Comparison of ENCODE assay signal across 8 mouse cellular contexts in the genomic region with DNA sequence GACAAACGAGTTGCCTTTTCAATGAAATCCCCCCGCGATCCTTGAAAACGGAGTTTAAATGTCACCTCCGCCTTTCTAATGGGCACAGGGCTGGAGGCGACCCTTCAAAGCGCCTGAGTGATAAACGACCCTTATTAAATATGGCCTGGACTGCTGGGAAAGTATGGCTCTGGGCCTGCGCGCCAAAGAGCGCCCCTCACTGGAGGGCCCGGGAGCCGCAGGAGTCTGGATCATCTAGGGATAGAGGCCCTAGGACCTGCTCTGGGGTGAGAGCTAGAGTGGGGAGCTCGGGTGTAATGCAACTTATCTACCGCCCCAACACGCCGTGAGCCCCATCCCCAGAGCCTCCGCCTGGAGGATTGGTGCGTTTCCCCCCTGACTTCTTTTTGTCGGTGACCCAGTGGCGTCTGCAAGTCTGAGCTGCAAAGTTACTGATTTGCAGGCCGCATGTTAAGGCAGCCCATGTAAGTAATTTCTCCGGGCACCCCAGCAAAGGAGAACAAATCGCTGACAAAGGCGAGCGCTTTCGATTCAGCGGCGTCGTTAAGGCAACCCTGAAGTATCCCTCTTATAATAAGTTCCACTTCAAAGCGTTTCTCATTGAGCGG. TPM values are rescaled to one million over a fixed set of nuclear protein-coding genes. Genes with fewer than 3 reads are reported as not detected.
DNase-seq lines count a peak whose midpoint lies in the region; ATAC-seq lines count a peak whose summit lies in the region.

No protein-coding gene starts in this region.

- no peaks in the 10 kb centered on the region for H3K9me3 ChIP-seq in forebrain, embryonic 15.5 days
- H3K9me3 ChIP-seq in limb, embryonic 10.5 days (replicated peaks): no peaks in the 10 kb centered on the region
- H3K9me3 ChIP-seq in neural tube, embryonic 11.5 days (ENCODE audit: control insufficient read depth, low read length): no peaks in the 10 kb centered on the region

- 0 out of 2 replicates have a peak overlapping the region, but pooled peaks have one; percentile 17 for H3K9ac ChIP-seq in forebrain, embryonic 15.5 days (replicated peaks)
- peak overlapping the region; percentile 1; the same call in 1 of the 2 replicates for H3K9ac ChIP-seq in neural tube, embryonic 11.5 days (ENCODE audit: low read length)

- peak overlapping the region; percentile 76 for H3K27ac ChIP-seq in forebrain, embryonic 15.5 days (replicated peaks)
- peak overlapping the region; percentile 85 for H3K27ac ChIP-seq in limb, embryonic 10.5 days
- H3K27ac ChIP-seq in neural tube, embryonic 11.5 days (ENCODE audit: low read depth, low read length): peak overlapping the region; percentile 79

- H3K4me2 ChIP-seq in forebrain, embryonic 15.5 days (replicated peaks): peak overlapping the region; percentile 46
- H3K4me2 ChIP-seq in neural tube, embryonic 11.5 days (ENCODE audit: low read depth): peak overlapping the region; percentile 38

- ATAC-seq in forebrain, embryonic 15.5 days (replicated peaks): peak; percentile 75
- peak; percentile 83 for ATAC-seq in neural tube, embryonic 11.5 days (ENCODE audit: insufficient read depth, low FRiP score, low TSS enrichment)

- H3K4me1 ChIP-seq in forebrain, embryonic 15.5 days: peaks cover 49% of the 10 kb centered on the region
- H3K4me1 ChIP-seq in limb, embryonic 10.5 days: peaks cover 53% of the 10 kb centered on the region
- H3K4me1 ChIP-seq in neural tube, embryonic 11.5 days (ENCODE audit: control insufficient read depth, insufficient read depth, low read length): peaks cover 23% of the 10 kb centered on the region

- WGBS in forebrain, embryonic 15.5 days: under 1% methylated on average over 32 of the region's 32 CpGs
- WGBS in limb, embryonic 10.5 days: 4% methylated on average over 32 of the region's 32 CpGs
- WGBS in neural tube, embryonic 11.5 days: 5% methylated on average over 32 of the region's 32 CpGs

- H3K4me3 ChIP-seq in forebrain, embryonic 15.5 days: peak overlapping the region; percentile 24
- H3K4me3 ChIP-seq in limb, embryonic 10.5 days: peak overlapping the region; percentile 40
- 0 out of 2 replicates have a peak overlapping the region, but pooled peaks have one; percentile 1 for H3K4me3 ChIP-seq in neural tube, embryonic 11.5 days (ENCODE audit: low read depth, low read length)

- peaks cover 34% of the 10 kb centered on the region for H3K27me3 ChIP-seq in forebrain, embryonic 15.5 days
- H3K27me3 ChIP-seq in limb, embryonic 10.5 days (ENCODE audit: low read depth, poor library complexity, severe bottlenecking): peaks cover 44% of the 10 kb centered on the region
- peaks cover 44% of the 10 kb centered on the region for H3K27me3 ChIP-seq in neural tube, embryonic 11.5 days (ENCODE audit: control insufficient read depth, insufficient read depth, low read length)

- peak; percentile 46 for DNase-seq in kidney, adult 18-20 months
- no peak for DNase-seq in kidney, adult 11 months
- peak; percentile 54 for DNase-seq in cerebellum, adult 11-12 months
- DNase-seq in limb, embryonic 10.5 days (ENCODE audit: low spot score): peak; percentile 85
- peak; percentile 88 for DNase-seq in neural tube, embryonic 11.5 days (ENCODE audit: low spot score)
- no peak for DNase-seq in urinary bladder, postnatal 36 days (ENCODE audit: low spot score in 2 of 2)
- DNase-seq in thymus, postnatal 36 days: no peak

- no peaks in the 10 kb centered on the region for H3K36me3 ChIP-seq in forebrain, embryonic 15.5 days
- no peaks in the 10 kb centered on the region for H3K36me3 ChIP-seq in limb, embryonic 10.5 days
- H3K36me3 ChIP-seq in neural tube, embryonic 11.5 days (ENCODE audit: control insufficient read depth, insufficient read depth, low read length): no peaks in the 10 kb centered on the region

RNA-seq across cellular contexts. Expression of a gene that starts 2.6 kb away (rescaled TPM):
- 0.74 and 0.75 TPM in 2 replicates for polyA plus RNA-seq in forebrain, embryonic 15.5 days (2015; fragmentation: Nextera tagmentation; extraction: Ambion mirVana)
- polyA plus RNA-seq in limb, embryonic 10.5 days (2016; fragmentation: Nextera tagmentation; extraction: Ambion mirVana): 0.36 and 0.56 TPM in 2 replicates
- polyA plus RNA-seq in neural tube, embryonic 11.5 days (2014; fragmentation: Nextera tagmentation; extraction: Ambion mirVana): 0.23 and 0.35 TPM in 2 replicates

RNA-seq across cellular contexts. Expression of a gene that starts 12.0 kb away (rescaled TPM):
- polyA plus RNA-seq in forebrain, embryonic 15.5 days (2015; fragmentation: Nextera tagmentation; extraction: Ambion mirVana): 14.2 and 15.2 TPM in 2 replicates
- 13.8 and 14.9 TPM in 2 replicates for polyA plus RNA-seq in limb, embryonic 10.5 days (2016; fragmentation: Nextera tagmentation; extraction: Ambion mirVana)
- 10.3 and 10.8 TPM in 2 replicates for polyA plus RNA-seq in neural tube, embryonic 11.5 days (2014; fragmentation: Nextera tagmentation; extraction: Ambion mirVana)

RNA-seq across cellular contexts. Expression of a gene that starts 21.7 kb away (rescaled TPM):
- 8.4 and 9.3 TPM in 2 replicates for polyA plus RNA-seq in forebrain, embryonic 15.5 days (2015; fragmentation: Nextera tagmentation; extraction: Ambion mirVana)
- 5.0 and 5.1 TPM in 2 replicates for polyA plus RNA-seq in limb, embryonic 10.5 days (2016; fragmentation: Nextera tagmentation; extraction: Ambion mirVana)
- 6.3 and 7.6 TPM in 2 replicates for polyA plus RNA-seq in neural tube, embryonic 11.5 days (2014; fragmentation: Nextera tagmentation; extraction: Ambion mirVana)

RNA-seq across cellular contexts. Expression of a gene that starts 36.9 kb away (rescaled TPM):
- 0.57 and 0.63 TPM in 2 replicates for polyA plus RNA-seq in forebrain, embryonic 15.5 days (2015; fragmentation: Nextera tagmentation; extraction: Ambion mirVana)
- polyA plus RNA-seq in limb, embryonic 10.5 days (2016; fragmentation: Nextera tagmentation; extraction: Ambion mirVana): not detected in 2 replicates
- polyA plus RNA-seq in neural tube, embryonic 11.5 days (2014; fragmentation: Nextera tagmentation; extraction: Ambion mirVana): 0.51 and 0.54 TPM in 2 replicates

Comparison
In these comparisons a context has a peak if more than half of its experiments do, and no peak if none do; other contexts are left out.
1. DNase-seq: peak in kidney, adult 18-20 months (single experiment), cerebellum, adult 11-12 months (single experiment), limb, embryonic 10.5 days (single experiment) and neural tube, embryonic 11.5 days (single experiment); none in kidney, adult 11 months (single experiment), urinary bladder, postnatal 36 days (0 of 2) and thymus, postnatal 36 days (0 of 2).
2. Peak in every context shown above with its lines, with median percentiles within 50 percentile points of each other: H3K27ac ChIP-seq and H3K4me3 ChIP-seq.